Mouse (Mus musculus) ES-E14 (cell line): ENCODE data around the gene Nav3.

Experiments
- CHD2 ChIP-seq: IDR thresholded peaks from 2 replicates; pipeline ENCODE4 v1.6.1; 2014; ENCODE audit warnings: mild to moderate bottlenecking, low read depth, low read length, inconsistent platforms
- MAFK ChIP-seq: IDR thresholded peaks from 2 replicates; pipeline ENCODE4 v1.6.1; 2014; ENCODE audit warnings: mild to moderate bottlenecking, low read depth, low read length, inconsistent platforms; ENCODE audit not compliant: insufficient read depth
- ZC3H11A ChIP-seq: IDR thresholded peaks from 2 replicates; pipeline ENCODE4 v1.6.1; 2012; ENCODE audit warnings: low read depth, mild to moderate bottlenecking, inconsistent platforms, low read length, borderline replicate concordance
- ZNF384 ChIP-seq: IDR thresholded peaks from 2 replicates; pipeline ENCODE4 v1.6.1; 2012; ENCODE audit warnings: low read depth, low read length, inconsistent platforms

DNA sequence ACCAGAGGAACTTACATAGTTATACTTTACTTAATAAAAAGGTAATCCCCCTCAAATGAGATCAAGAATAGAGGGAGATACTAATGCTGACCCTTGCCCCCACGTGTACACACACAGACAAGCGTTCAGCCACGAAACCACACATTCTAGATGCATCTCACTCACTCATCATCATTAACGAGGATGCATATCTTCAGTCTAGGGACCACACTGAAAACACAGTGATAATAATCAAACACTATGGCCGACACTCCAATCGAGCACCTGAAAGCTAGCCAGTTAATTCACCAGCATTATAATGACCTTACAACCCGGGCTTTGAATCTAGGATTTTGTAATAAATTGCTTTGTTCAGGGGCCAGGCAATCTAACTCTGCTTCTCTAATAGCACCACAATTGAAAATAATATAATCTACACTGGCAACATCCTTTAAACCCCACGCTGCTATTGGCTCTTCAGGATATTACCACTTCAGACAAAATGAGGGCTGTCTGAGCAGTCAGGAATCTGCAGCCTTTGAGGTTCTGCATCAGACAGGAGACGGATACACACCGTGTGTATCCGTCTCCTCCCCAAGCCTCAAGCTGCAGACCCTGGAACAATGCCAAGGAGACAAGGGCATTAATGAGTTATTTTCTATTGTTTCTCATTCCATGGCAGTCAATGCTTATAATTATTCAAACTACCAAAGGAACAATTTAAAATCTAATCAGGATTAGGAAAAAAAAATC, 83.1 kb downstream of the Nav3 start:
- TF ChIP-seq ZNF384 (no peak), MAFK (no peak), CHD2 (no peak), ZC3H11A (no peak)
